Mouse (Mus musculus): Measurements from ENCODE around the gene Arrdc3. TPM values are rescaled to one million over a fixed set of nuclear protein-coding genes. Genes with fewer than 3 reads are reported as not detected.

Gene Arrdc3
- polyA plus RNA-seq, 1 experiment = 76.3 TPM

DNA sequence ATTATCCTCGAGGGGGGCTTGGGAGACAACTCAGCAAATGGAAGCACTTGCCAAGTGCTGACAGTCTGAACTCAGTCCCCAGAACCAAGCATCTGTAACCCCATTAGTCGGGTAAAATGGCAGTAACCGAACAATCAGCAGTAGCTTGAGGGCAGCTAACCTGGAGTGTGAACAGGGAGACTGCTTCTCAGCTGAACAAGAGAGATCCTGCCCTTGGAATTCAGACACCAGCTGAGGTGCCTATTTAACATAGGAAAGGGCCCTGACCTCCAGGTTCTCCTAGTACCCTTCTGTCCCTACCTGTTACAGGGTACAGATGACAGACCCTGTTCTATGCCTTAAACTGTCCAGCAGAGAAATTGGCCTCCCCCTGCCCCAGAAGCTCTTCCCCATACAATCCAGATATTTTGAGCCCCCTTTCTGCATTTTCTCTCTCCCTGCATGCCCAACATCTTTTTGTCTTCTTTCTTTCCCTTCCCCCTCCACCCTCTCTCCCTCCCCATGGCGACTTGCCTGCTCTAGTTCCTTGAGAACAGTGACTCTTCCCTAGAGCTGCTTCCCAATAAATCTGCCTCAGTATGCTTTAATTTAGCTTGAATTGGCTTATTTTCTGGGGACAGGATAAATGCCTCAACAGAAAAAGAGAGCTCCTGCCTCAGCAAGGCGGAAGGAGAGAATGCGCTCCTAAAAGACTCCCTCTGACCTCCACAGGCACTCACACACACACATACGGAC, 38.6 kb downstream of the Arrdc3 start:
- H3K36me3 ChIP-seq (ENCODE audit: control insufficient read depth, insufficient read depth, low read length) = no peaks in the 10 kb centered on the region
- no peak for TF ChIP-seq POLR2A (IDR thresholded peaks at IDR 0.05; ENCODE audit: control insufficient read depth, low read depth, low read length)
- no peak for TF ChIP-seq CTCF (IDR thresholded peaks at IDR 0.05; ENCODE audit: control insufficient read depth, insufficient read depth, insufficient replicate concordance, low read depth, low read length)
- peak overlapping the region; percentile 15 for H3K4me3 ChIP-seq (ENCODE audit: control insufficient read depth, low read depth, low read length)
- H3K4me1 ChIP-seq (ENCODE audit: control insufficient read depth, insufficient read depth, low read length) = no peaks in the 10 kb centered on the region
- H3K27ac ChIP-seq (ENCODE audit: control insufficient read depth, insufficient read depth, low read depth, low read length) = no peak overlapping the region
- H3K27me3 ChIP-seq (ENCODE audit: control insufficient read depth, insufficient read depth, low read length) = no peaks in the 10 kb centered on the region

DNA sequence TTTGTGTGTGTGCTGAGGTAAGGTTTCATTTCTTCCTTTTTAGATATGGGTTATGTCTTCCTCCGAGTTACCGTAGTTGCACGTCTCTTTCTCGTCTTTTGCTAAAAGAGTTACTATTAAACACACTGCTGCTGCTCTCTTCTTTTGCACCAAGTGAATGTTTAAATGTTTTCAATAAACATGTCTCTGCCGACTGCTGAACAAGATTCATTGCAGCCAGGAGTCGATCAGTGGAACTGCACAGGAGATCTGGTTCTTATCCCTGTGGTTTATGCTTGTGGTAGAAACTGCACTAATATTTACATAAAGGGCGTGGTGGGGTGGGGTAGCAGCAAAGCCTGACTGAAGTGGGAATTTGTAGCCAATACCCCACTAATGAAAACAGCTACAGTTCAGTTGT, 45.0 kb downstream of the Arrdc3 start:
- H3K27me3 ChIP-seq (ENCODE audit: control insufficient read depth, insufficient read depth, low read length) = no peaks in the 10 kb centered on the region
- H3K36me3 ChIP-seq (ENCODE audit: control insufficient read depth, insufficient read depth, low read length) = no peaks in the 10 kb centered on the region
- H3K27ac ChIP-seq (ENCODE audit: control insufficient read depth, insufficient read depth, low read depth, low read length) = no peak overlapping the region
- TF ChIP-seq POLR2A (IDR thresholded peaks at IDR 0.05; ENCODE audit: control insufficient read depth, low read depth, low read length) (no peak), CTCF (IDR thresholded peaks at IDR 0.05; ENCODE audit: control insufficient read depth, insufficient read depth, insufficient replicate concordance, low read depth, low read length) (no peak)
- H3K4me3 ChIP-seq (ENCODE audit: control insufficient read depth, low read depth, low read length) = no peak overlapping the region
- H3K4me1 ChIP-seq (ENCODE audit: control insufficient read depth, insufficient read depth, low read length) = peaks cover 4% of the 10 kb centered on the region; the same call in 1 of the 2 replicates

DNA sequence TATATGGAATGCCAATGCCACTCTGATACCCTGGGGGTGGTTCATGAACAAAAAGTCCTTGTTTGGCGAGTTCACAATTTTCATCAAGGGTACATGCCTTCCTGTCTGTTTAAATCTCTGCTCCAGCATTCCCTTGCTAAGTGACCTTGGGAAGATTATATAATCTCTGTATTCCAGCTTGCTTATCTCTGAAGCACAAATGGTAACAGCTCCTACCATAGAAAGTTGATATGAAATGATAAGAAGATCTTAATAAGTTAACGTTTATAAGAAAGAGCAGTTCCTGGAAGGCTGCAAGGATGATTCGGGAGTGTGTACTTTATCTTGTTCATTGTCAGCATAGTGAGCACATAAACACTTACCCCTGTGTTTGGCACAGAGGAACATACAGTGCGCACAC, 46.8 kb downstream of the Arrdc3 start:
- no peak for TF ChIP-seq POLR2A (IDR thresholded peaks at IDR 0.05; ENCODE audit: control insufficient read depth, low read depth, low read length)
- no peak for TF ChIP-seq CTCF (IDR thresholded peaks at IDR 0.05; ENCODE audit: control insufficient read depth, insufficient read depth, insufficient replicate concordance, low read depth, low read length)
- peaks cover 4% of the 10 kb centered on the region; the same call in 1 of the 2 replicates for H3K4me1 ChIP-seq (ENCODE audit: control insufficient read depth, insufficient read depth, low read length)
- no peaks in the 10 kb centered on the region for H3K27me3 ChIP-seq (ENCODE audit: control insufficient read depth, insufficient read depth, low read length)
- no peak overlapping the region for H3K4me3 ChIP-seq (ENCODE audit: control insufficient read depth, low read depth, low read length)
- no peaks in the 10 kb centered on the region for H3K36me3 ChIP-seq (ENCODE audit: control insufficient read depth, insufficient read depth, low read length)
- no peak overlapping the region for H3K27ac ChIP-seq (ENCODE audit: control insufficient read depth, insufficient read depth, low read depth, low read length)

DNA sequence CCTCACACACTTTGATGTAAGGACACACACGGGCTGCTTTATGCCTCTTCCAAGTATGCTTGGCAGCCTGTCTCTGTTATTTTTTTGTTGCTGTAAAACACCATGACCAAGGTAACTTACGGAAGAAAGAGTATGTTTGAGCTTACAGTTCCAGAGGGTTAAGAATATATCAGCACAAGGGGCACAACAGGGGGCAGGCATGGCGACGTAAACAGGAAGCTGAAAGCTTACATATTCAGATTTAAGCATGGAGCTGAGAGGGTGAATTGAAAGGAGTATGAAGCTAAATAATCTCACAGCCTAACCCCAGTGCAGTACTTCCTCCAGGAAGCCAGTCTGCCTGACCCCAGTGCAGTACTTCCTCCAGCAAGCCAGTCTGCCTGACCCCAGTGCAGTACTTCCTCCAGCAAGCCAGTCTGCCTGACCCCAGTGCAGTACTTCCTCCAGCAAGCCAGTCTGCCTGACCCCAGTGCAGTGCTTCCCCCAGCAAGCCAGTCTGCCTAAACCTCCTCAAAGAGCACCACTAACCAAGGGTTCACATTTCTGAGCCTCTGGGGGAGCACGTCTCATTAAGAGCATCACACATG, 49.7 kb downstream of the Arrdc3 start:
- Histone ChIP-seq H3K4me1 (ENCODE audit: control insufficient read depth, insufficient read depth, low read length) (no peaks in the 10 kb centered on the region), H3K27me3 (ENCODE audit: control insufficient read depth, insufficient read depth, low read length) (no peaks in the 10 kb centered on the region), H3K36me3 (ENCODE audit: control insufficient read depth, insufficient read depth, low read length) (no peaks in the 10 kb centered on the region), H3K27ac (ENCODE audit: control insufficient read depth, insufficient read depth, low read depth, low read length) (no peak overlapping the region), H3K4me3 (ENCODE audit: control insufficient read depth, low read depth, low read length) (no peak overlapping the region)
- TF ChIP-seq CTCF (IDR thresholded peaks at IDR 0.05; ENCODE audit: control insufficient read depth, insufficient read depth, insufficient replicate concordance, low read depth, low read length) = no peak
- no peak for TF ChIP-seq POLR2A (IDR thresholded peaks at IDR 0.05; ENCODE audit: control insufficient read depth, low read depth, low read length)

DNA sequence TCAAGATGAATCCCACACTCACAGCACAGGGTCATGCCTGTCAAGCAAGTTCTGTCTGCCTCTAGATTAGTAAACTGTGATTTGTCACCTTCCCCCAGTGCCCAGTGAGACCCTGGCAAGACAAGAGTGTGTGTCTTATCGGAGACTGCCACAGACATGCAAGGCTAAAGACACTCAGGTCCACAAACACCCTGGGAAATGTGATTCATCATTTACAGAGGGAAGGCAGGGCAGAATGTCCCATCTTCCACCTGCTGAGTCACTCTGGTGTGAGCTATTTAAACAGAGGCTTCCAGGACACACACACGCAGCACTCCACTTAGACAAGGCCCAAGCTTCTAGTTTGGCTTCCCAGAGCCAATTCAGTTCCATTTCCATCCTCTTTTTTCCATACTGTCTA, 53.2 kb downstream of the Arrdc3 start:
- Histone ChIP-seq H3K4me1 (ENCODE audit: control insufficient read depth, insufficient read depth, low read length) (no peaks in the 10 kb centered on the region; the same call in 1 of the 2 replicates), H3K27me3 (ENCODE audit: control insufficient read depth, insufficient read depth, low read length) (no peaks in the 10 kb centered on the region), H3K4me3 (ENCODE audit: control insufficient read depth, low read depth, low read length) (no peak overlapping the region), H3K36me3 (ENCODE audit: control insufficient read depth, insufficient read depth, low read length) (no peaks in the 10 kb centered on the region), H3K27ac (ENCODE audit: control insufficient read depth, insufficient read depth, low read depth, low read length) (no peak overlapping the region)
- TF ChIP-seq CTCF (IDR thresholded peaks at IDR 0.05; ENCODE audit: control insufficient read depth, insufficient read depth, insufficient replicate concordance, low read depth, low read length) (no peak), POLR2A (IDR thresholded peaks at IDR 0.05; ENCODE audit: control insufficient read depth, low read depth, low read length) (no peak)

DNA sequence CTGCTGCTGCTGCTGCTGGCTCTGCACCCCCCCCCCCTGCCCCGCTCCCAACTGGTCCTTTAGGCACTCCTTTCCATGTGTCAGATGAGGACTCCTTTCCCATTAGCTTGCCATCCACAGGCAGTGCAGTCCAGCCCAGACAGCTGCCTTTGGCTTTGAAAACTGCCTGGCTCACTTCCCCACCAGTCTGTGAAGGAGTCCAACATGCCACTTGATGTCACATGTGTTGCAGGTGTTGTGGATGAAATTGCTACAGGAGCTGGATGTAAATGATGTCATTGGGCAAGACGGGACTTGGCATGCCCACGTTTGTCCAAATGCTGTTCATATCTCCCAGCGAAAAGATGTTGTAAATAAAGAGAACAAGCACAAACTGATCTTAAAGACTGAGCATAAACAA, 56.0 kb downstream of the Arrdc3 start:
- Histone ChIP-seq H3K27me3 (ENCODE audit: control insufficient read depth, insufficient read depth, low read length) (no peaks in the 10 kb centered on the region), H3K4me3 (ENCODE audit: control insufficient read depth, low read depth, low read length) (no peak overlapping the region), H3K4me1 (ENCODE audit: control insufficient read depth, insufficient read depth, low read length) (no peaks in the 10 kb centered on the region; the same call in 1 of the 2 replicates), H3K27ac (ENCODE audit: control insufficient read depth, insufficient read depth, low read depth, low read length) (no peak overlapping the region), H3K36me3 (ENCODE audit: control insufficient read depth, insufficient read depth, low read length) (no peaks in the 10 kb centered on the region)
- TF ChIP-seq CTCF (IDR thresholded peaks at IDR 0.05; ENCODE audit: control insufficient read depth, insufficient read depth, insufficient replicate concordance, low read depth, low read length) = no peak
- TF ChIP-seq POLR2A (IDR thresholded peaks at IDR 0.05; ENCODE audit: control insufficient read depth, low read depth, low read length) = no peak

DNA sequence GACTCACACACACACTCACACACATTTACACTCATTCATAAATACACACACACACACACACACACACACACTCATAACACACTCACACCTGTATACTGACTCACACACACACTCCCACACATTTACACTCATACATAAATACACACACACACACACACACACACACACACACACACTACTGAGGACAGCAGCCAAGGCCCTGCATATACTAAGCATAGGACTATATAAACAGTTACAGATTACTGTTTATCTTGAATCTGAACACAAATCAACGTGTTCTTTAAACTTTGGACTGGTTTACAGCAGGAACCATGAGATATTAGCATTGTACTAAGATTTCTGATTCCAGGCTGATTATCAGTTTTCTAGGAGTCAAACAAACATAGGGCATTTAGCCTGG, 56.7 kb downstream of the Arrdc3 start:
- H3K36me3 ChIP-seq (ENCODE audit: control insufficient read depth, insufficient read depth, low read length) = no peaks in the 10 kb centered on the region
- H3K27ac ChIP-seq (ENCODE audit: control insufficient read depth, insufficient read depth, low read depth, low read length) = no peak overlapping the region
- TF ChIP-seq CTCF (IDR thresholded peaks at IDR 0.05; ENCODE audit: control insufficient read depth, insufficient read depth, insufficient replicate concordance, low read depth, low read length) (no peak), POLR2A (IDR thresholded peaks at IDR 0.05; ENCODE audit: control insufficient read depth, low read depth, low read length) (no peak)
- H3K4me1 ChIP-seq (ENCODE audit: control insufficient read depth, insufficient read depth, low read length) = no peaks in the 10 kb centered on the region; the same call in 1 of the 2 replicates
- H3K27me3 ChIP-seq (ENCODE audit: control insufficient read depth, insufficient read depth, low read length) = no peaks in the 10 kb centered on the region
- H3K4me3 ChIP-seq (ENCODE audit: control insufficient read depth, low read depth, low read length) = no peak overlapping the region

Measured in testis, adult 2 months (tissue).